Mouse (Mus musculus): ENCODE results near the gene Gm38392.

DNA sequence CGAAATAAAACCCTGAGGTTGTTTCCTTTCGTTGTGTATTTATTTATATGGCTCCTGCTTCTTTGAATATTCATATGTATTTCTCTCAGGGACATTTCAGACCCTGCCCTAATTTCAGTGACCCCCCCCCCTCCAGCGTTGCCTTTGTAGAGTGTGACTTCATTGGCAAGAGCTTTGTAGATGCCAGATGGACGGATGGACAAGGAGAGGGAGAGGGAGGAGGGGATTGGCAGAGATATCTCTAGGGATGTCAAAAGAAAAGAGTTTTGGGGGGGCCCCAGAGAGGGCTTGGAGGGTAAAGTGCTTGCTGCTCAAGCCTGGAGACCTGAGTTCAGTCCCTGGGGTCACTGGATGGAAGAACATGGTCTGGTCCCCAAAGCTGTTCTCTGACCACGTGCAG is 83.6 kb downstream of the Gm38392 start:
- TF ChIP-seq POLR2A (IDR thresholded peaks at IDR 0.05; ENCODE audit: low read depth, low read length) (no peak), CTCF (conservative IDR thresholded peaks at IDR 0.05; ENCODE audit: insufficient read depth, insufficient read length, low read depth, low read length) (no peak)

Measured in kidney, adult 2 months (tissue).